Mouse (Mus musculus): ENCODE results near the gene Wfdc10. TPM values are rescaled to one million over a fixed set of nuclear protein-coding genes. Genes with fewer than 3 reads are reported as not detected.
A peak's percentile ranks its signal among the peaks of the same experiment; 100 is the strongest.
"Not testable (repeated sequence)": the region's sequence is repeated elsewhere in the genome, so short reads cannot be mapped to it uniquely, and the experiment has no call there.

Wfdc10 gene
- not detected in 2 replicates for polyA plus RNA-seq (2016; fragmentation: Nextera tagmentation; extraction: Ambion mirVana)

- no peaks in the 10 kb centered on the region for H3K36me3 ChIP-seq (replicated peaks)
- no peaks in the 10 kb centered on the region for H3K27me3 ChIP-seq (ENCODE audit: poor library complexity, severe bottlenecking)
- no peak within 1 kb of the TSS for H3K27ac ChIP-seq
- H3K9me3 ChIP-seq: no peaks in the 10 kb centered on the region
- H3K4me3 ChIP-seq: no peak within 1 kb of the TSS
- peak; percentile 54 for DNase-seq (ENCODE audit: extremely low spot score, low spot score)
- peaks cover 3% of the 10 kb centered on the region; the same call in 1 of the 2 replicates for H3K4me1 ChIP-seq
- WGBS: 22% methylated on average over 11 of the region's 11 CpGs
Measured at GRCm38 (mm10) chr2:164655858-164656257, at the start of gene Wfdc10. Gene Wfdc10 (plus strand): TSS chr2:164656046.

GRCm38 (mm10) chr2:164608781-164609180, 47.1 kb upstream of the Wfdc10 start:
- no peaks in the 10 kb centered on the region for H3K27me3 ChIP-seq (ENCODE audit: poor library complexity, severe bottlenecking)
- H3K9me3 ChIP-seq: no peaks in the 10 kb centered on the region; the same call in 1 of the 2 replicates
- WGBS: 84% methylated on average over 6 of the region's 6 CpGs
- H3K36me3 ChIP-seq (replicated peaks): no peaks in the 10 kb centered on the region
- H3K27ac ChIP-seq: no peak overlapping the region
- H3K4me1 ChIP-seq: no peaks in the 10 kb centered on the region
- DNase-seq (ENCODE audit: extremely low spot score, low spot score): no peak
- no peak overlapping the region for H3K4me3 ChIP-seq

GRCm38 (mm10) chr2:164613471-164613870, 42.4 kb upstream of the Wfdc10 start, which contains the start of the genes Wfdc6b and Wfdc8:
Gene Wfdc6b (plus strand): TSS chr2:164613522.
Gene Wfdc8 (minus strand): TSS chr2:164613626.
- WGBS: 74% methylated on average over 8 of the region's 8 CpGs
- DNase-seq (ENCODE audit: extremely low spot score, low spot score); H3K27ac ChIP-seq: not testable (repeated sequence)

GRCm38 (mm10) chr2:164615386-164615785, 40.5 kb upstream of the Wfdc10 start:
- WGBS: 85% methylated on average over 3 of the region's 3 CpGs
- DNase-seq (ENCODE audit: extremely low spot score, low spot score): no peak
- Histone ChIP-seq H3K27me3 (ENCODE audit: poor library complexity, severe bottlenecking) (no peaks in the 10 kb centered on the region), H3K4me1 (no peaks in the 10 kb centered on the region), H3K4me3 (no peak overlapping the region), H3K36me3 (replicated peaks) (no peaks in the 10 kb centered on the region), H3K27ac (no peak overlapping the region), H3K9me3 (no peaks in the 10 kb centered on the region)

More at GRCm38 (mm10) chr2:164613471-164613870, 42.4 kb upstream of the Wfdc10 start, which contains the start of the genes Wfdc6b and Wfdc8:
- H3K36me3 ChIP-seq (replicated peaks); H3K27me3 ChIP-seq (ENCODE audit: poor library complexity, severe bottlenecking); H3K4me3 ChIP-seq; H3K4me1 ChIP-seq; H3K9me3 ChIP-seq: not testable (repeated sequence)

GRCm38 (mm10) chr2:164619050-164619449, 36.8 kb upstream of the Wfdc10 start:
- Histone ChIP-seq H3K27ac (no peak overlapping the region), H3K4me3 (no peak overlapping the region), H3K36me3 (replicated peaks) (no peaks in the 10 kb centered on the region), H3K27me3 (ENCODE audit: poor library complexity, severe bottlenecking) (no peaks in the 10 kb centered on the region), H3K4me1 (no peaks in the 10 kb centered on the region), H3K9me3 (no peaks in the 10 kb centered on the region)
- WGBS: 82% methylated on average over 5 of the region's 5 CpGs
- no peak for DNase-seq (ENCODE audit: extremely low spot score, low spot score)

GRCm38 (mm10) chr2:164621775-164622174, 34.1 kb upstream of the Wfdc10 start:
- no peaks in the 10 kb centered on the region for H3K27me3 ChIP-seq (ENCODE audit: poor library complexity, severe bottlenecking)
- no peaks in the 10 kb centered on the region for H3K4me1 ChIP-seq
- H3K4me3 ChIP-seq: no peak overlapping the region
- H3K36me3 ChIP-seq (replicated peaks): no peaks in the 10 kb centered on the region
- DNase-seq (ENCODE audit: extremely low spot score, low spot score): no peak
- WGBS: 83% methylated on average over 4 of the region's 4 CpGs
- H3K27ac ChIP-seq: no peak overlapping the region
- H3K9me3 ChIP-seq: no peaks in the 10 kb centered on the region

- Histone ChIP-seq H3K27ac (no peak overlapping the region), H3K27me3 (ENCODE audit: poor library complexity, severe bottlenecking) (no peaks in the 10 kb centered on the region), H3K4me1 (no peaks in the 10 kb centered on the region), H3K4me3 (no peak overlapping the region), H3K36me3 (replicated peaks) (no peaks in the 10 kb centered on the region), H3K9me3 (no peaks in the 10 kb centered on the region)
- DNase-seq (ENCODE audit: extremely low spot score, low spot score): no peak
- 78% methylated on average over 9 of the region's 9 CpGs for WGBS
Measured at GRCm38 (mm10) chr2:164635266-164635665, 20.6 kb upstream of the Wfdc10 start.

- H3K27me3 ChIP-seq (ENCODE audit: poor library complexity, severe bottlenecking): no peaks in the 10 kb centered on the region
- no peak within 1 kb of the TSS for H3K27ac ChIP-seq
- H3K9me3 ChIP-seq: no peaks in the 10 kb centered on the region
- no peak for DNase-seq (ENCODE audit: extremely low spot score, low spot score)
- no peaks in the 10 kb centered on the region for H3K4me1 ChIP-seq
- H3K4me3 ChIP-seq: no peak within 1 kb of the TSS
- H3K36me3 ChIP-seq (replicated peaks): no peaks in the 10 kb centered on the region
- 88% methylated on average over 3 of the region's 3 CpGs for WGBS
Measured at GRCm38 (mm10) chr2:164638696-164639095, 17.1 kb upstream of the Wfdc10 start, which contains the start of gene Wfdc16. Gene Wfdc16 (minus strand): TSS chr2:164638796.

- H3K27ac ChIP-seq: no peak overlapping the region
- H3K27me3 ChIP-seq (ENCODE audit: poor library complexity, severe bottlenecking): no peaks in the 10 kb centered on the region
- no peaks in the 10 kb centered on the region for H3K9me3 ChIP-seq
- H3K4me3 ChIP-seq: no peak overlapping the region
- no peaks in the 10 kb centered on the region for H3K4me1 ChIP-seq
- WGBS: 74% methylated on average over 7 of the region's 7 CpGs
- no peaks in the 10 kb centered on the region for H3K36me3 ChIP-seq (replicated peaks)
- no peak for DNase-seq (ENCODE audit: extremely low spot score, low spot score)
Measured at GRCm38 (mm10) chr2:164641129-164641528, 14.7 kb upstream of the Wfdc10 start.

GRCm38 (mm10) chr2:164641881-164642673, 13.8 kb upstream of the Wfdc10 start:
- 85% methylated on average over 13 of the region's 13 CpGs for WGBS
- H3K27me3 ChIP-seq (ENCODE audit: poor library complexity, severe bottlenecking): no peaks in the 10 kb centered on the region

GRCm38 (mm10) chr2:164656483-164656882, 637 bp downstream of the Wfdc10 start, which contains the start of gene Wfdc9:
Gene Wfdc9 (minus strand): TSS chr2:164656583.
- no peak within 1 kb of the TSS for H3K4me3 ChIP-seq
- H3K36me3 ChIP-seq (replicated peaks): no peaks in the 10 kb centered on the region
- DNase-seq (ENCODE audit: extremely low spot score, low spot score): no peak
- no peak within 1 kb of the TSS for H3K27ac ChIP-seq
- no peaks in the 10 kb centered on the region for H3K9me3 ChIP-seq
- H3K4me1 ChIP-seq: peaks cover 3% of the 10 kb centered on the region; the same call in 1 of the 2 replicates
- H3K27me3 ChIP-seq (ENCODE audit: poor library complexity, severe bottlenecking): no peaks in the 10 kb centered on the region
- WGBS: 88% methylated on average over 9 of the region's 9 CpGs

More at GRCm38 (mm10) chr2:164641881-164642673, 13.8 kb upstream of the Wfdc10 start:
- no peak for DNase-seq (ENCODE audit: extremely low spot score, low spot score)
- H3K27ac ChIP-seq: no peak overlapping the region
- no peaks in the 10 kb centered on the region for H3K9me3 ChIP-seq
- H3K4me3 ChIP-seq: no peak overlapping the region
- H3K4me1 ChIP-seq: no peaks in the 10 kb centered on the region
- no peaks in the 10 kb centered on the region for H3K36me3 ChIP-seq (replicated peaks)

GRCm38 (mm10) chr2:164664851-164665250, 9.0 kb downstream of the Wfdc10 start:
- 86% methylated on average over 7 of the region's 7 CpGs for WGBS
- H3K4me1 ChIP-seq: no peaks in the 10 kb centered on the region

GRCm38 (mm10) chr2:164670261-164670660, 14.4 kb downstream of the Wfdc10 start:
- Histone ChIP-seq H3K36me3 (replicated peaks) (no peaks in the 10 kb centered on the region), H3K27me3 (ENCODE audit: poor library complexity, severe bottlenecking) (no peaks in the 10 kb centered on the region), H3K4me3 (no peak overlapping the region), H3K4me1 (no peaks in the 10 kb centered on the region), H3K27ac (no peak overlapping the region), H3K9me3 (peaks cover 13% of the 10 kb centered on the region)
- WGBS: 87% methylated on average over 5 of the region's 5 CpGs
- DNase-seq (ENCODE audit: extremely low spot score, low spot score): no peak

More at GRCm38 (mm10) chr2:164664851-164665250, 9.0 kb downstream of the Wfdc10 start:
- Histone ChIP-seq H3K36me3 (replicated peaks) (no peaks in the 10 kb centered on the region), H3K9me3 (peaks cover 13% of the 10 kb centered on the region), H3K27me3 (ENCODE audit: poor library complexity, severe bottlenecking) (no peaks in the 10 kb centered on the region), H3K27ac (no peak overlapping the region), H3K4me3 (no peak overlapping the region)
- DNase-seq (ENCODE audit: extremely low spot score, low spot score): no peak

Data from forebrain, embryonic 10.5 days (tissue).